Mouse (Mus musculus): ENCODE results near the gene Sik3.

Sik3 gene

DNA sequence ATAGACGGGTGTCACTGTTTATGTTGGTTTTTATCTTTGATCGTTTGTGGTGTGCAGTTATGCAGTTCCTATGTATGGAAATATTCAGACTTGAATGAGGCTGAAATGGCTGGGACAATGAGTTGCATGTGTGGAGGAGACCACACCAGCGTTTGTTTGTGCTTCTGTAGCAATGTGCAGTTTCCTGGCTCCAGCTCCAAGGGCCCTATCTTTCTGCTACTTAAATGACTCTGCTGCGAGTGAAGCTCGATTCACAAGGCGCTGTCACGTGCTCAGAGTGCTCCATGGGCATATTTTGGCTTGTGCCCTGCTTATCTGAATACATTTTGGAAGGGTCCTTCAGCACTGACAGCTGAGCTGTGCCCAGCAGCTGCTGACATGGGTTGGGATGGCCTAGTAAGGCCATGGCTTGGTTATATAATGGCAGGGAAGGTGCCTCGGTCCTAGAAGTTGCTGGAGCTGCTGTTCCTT lies 2.5 kb downstream of the Sik3 start:
- no peak for DNase-seq (ENCODE audit: extremely low spot score, low spot score)

DNA sequence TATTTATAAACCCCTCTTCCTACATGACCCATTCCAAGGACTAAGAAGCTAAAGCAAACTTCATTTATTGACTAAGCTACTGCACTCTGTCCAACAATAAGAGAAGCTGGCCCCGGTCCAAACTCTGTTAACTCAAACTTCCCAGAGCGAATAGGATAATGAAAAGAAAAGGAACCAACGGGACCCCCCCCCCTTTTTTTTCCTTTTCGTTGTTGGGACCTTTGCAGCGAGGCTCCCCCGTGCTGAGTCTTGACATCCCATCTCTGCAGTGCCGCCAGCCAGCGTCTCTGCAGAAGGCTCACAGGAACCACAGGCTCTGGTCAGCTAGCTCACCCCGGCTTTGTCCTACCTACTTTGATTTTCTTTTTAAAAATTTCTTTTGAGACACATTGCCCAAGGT lies 3.2 kb downstream of the Sik3 start:
- no peak for DNase-seq (ENCODE audit: extremely low spot score, low spot score)

DNA sequence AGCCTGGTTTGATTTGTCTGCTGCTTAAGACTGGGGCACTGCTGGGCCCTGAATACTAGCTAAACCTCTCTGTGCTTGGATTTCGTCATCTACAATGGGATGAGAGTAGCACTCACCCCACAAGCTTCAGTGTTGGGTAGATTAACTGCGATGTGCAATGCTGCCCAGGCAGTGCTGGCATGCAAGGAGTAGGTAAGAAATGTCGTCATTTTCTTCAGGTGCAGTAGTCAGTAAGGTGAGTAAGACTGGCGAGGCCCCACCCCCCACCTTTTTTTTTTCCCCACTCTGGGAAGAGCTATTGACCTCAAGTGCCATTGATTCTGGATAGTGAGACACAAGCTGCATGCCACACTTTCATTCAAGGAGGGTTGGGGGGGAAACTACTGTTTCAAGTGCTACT lies 3.8 kb downstream of the Sik3 start:
- no peak for DNase-seq (ENCODE audit: extremely low spot score, low spot score)

DNA sequence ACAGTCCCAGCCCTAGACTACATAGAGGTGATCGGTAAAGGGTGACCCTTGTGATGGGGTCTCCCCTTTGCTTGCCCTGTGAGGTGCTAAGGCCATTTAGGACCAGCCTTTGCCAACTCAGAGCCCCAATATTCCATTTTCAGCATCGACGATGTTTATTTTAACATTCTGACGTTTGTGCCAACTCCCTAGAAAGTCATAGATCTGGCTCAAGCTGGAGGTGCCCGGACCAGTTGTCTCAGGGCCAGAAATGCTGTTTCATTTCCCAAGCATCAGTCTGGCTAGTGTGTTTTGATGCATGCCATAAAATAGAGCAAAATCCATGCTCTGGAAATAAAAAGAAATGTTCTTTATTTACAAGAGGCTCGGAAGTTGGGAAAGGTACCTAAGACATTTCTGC lies 5.7 kb downstream of the Sik3 start:
- no peak for DNase-seq (ENCODE audit: extremely low spot score, low spot score)

DNA sequence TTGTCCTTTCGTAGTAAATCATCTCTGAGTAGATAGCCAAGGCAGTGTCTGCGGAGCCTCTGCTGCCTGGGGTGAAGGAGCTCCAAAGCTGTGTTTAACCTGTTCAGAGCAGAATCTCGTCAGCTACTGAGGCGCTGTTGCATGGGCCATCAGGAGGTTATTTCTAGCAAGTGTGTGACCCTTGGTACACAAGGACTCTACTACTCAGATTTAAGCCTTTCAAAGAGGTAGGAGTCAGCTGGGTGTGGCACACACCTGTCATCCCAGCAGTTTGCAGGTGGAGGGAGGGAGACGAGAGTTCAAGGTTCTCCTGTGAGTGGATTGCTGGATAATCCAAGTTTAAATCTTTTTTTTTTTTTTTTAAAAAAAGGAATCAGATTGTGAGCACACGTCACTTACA lies 7.4 kb downstream of the Sik3 start:
- DNase-seq (ENCODE audit: extremely low spot score, low spot score) = no peak

DNA sequence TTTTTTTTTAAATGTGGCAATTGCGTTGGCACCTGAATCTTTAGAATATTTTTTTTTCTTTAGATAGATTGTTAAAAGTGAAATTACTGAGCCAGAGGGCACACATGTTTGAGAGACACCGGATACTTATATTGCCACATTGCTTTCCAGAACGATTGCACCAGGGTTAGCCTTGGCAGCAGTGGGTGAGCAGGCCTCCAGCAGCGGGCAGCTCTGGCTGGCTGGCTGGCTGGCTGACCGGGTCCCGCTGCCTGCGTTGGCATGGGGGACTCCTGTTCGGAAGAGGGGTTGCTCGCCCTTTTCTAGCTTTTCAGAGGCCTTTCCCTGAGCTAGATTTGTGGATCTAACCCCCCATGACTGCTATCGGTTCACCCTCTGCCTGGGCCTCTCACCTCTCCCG lies 11.0 kb downstream of the Sik3 start:
- no peak for DNase-seq (ENCODE audit: extremely low spot score, low spot score)

DNA sequence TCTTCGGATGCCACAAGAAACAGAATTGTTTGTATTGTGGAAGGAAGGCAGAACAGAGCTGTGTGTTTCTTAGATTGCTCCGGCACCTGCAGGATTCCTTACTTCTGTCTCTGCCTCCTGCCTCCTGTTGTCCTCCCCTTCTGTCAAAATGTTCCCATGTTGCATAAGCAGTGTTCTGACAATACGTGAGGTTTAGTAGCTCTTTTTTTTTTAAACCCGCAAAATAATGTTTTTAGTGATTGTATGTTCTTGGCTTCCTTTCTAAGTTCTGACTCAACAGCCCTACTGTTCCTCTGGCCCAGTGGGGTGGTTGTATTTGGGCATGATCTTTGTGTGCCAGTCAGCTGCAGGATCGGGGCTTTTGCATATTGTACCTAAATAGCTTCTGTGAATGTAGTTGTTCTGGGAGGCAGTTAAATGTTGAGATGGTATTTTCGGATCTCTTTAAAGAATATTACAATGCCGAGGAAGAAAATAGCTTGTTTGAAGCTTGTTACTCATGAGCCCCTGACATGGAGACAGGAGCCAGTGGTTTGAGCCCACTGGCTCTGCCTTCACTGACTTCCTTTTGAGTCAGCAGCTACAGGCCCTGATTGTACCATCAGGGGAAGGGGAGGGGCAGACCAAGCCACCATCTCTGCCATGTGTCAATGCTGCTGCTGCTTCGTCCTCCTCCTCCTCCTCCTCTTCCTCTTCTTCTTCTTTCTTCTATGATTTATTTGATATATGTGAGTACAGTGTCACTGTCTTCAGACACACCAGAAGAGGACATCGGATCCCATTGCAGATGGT lies 13.6 kb downstream of the Sik3 start:
- no peak for DNase-seq (ENCODE audit: extremely low spot score, low spot score)

DNA sequence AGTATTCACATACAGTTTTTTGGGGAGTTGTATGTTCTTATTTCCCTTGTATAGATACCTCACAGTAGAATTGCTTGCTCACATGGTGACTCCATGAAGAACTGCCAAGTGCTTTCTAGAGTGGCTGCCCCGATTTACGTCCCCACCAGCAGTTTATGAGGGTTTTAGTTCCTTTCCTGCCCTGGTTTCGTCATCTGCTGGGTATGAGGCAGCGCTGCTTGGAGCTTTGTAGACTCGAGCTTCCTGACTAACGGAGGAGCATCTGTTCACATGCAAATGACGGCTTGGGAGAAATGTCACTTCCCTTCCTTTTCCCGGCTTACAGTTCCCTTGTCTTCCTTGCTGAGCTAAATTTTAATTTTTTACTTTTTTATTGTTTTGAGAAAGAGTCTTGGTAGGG lies 15.4 kb downstream of the Sik3 start:
- no peak for DNase-seq (ENCODE audit: extremely low spot score, low spot score)

DNA sequence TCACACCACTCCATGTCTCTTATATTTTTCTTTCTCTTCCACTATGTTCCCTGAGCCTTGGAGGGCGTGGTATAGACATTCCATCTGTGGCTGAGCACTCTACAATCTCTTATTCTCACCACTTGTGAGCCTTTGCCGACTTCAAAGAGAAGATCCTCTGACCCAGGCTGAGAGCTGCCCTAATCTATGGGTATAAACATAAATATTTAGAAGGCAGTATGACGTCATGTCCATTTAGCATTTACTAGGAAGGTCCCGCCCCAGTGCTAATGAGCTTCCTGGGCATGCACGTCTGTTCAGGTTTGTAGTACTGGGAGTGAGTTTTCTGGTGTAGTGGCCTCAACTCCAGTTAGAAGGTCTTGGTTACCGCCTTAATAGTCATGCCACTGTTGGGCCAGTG lies 16.9 kb downstream of the Sik3 start:
- DNase-seq (ENCODE audit: extremely low spot score, low spot score) = no peak

DNA sequence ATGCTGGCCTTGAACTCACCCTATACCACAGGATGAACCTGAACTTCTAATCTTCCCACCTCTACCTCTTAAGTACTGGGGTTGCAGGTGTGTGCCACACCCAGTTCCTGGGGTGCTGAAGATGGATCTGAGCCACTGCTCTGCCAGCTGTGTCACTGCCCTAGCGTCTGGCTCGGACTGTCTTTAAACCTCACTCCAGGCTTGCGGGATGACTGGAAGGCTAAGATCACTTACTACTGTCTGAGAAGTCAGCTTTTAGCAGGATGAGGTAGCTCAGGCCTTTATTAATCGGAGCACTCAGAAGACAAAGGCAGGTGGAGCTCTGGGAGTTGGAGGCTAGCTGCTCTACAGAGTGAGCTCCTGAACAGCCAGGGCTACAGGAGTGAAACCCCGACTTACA lies 17.6 kb downstream of the Sik3 start:
- DNase-seq (ENCODE audit: extremely low spot score, low spot score) = no peak

DNA sequence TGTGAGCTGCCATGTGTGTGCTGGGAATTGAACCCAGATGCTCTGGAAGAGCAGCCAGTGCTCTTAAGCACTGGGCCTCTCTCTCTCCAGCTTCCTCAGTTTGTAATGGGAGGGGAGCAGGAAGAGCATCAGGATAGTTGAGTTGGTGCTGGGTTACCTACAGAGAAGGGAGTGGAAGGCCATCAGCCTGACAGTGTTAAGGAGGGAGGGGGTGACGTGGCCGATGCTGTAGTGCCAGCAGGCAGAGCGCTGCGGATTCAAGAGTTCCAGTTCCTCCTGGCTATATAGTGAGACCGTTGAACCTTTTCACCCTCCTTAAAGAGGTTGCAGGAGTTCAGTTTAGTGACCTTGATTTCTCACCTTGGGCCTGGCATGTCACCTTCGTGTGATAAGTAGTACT lies 18.3 kb downstream of the Sik3 start:
- DNase-seq (ENCODE audit: extremely low spot score, low spot score) = no peak

DNA sequence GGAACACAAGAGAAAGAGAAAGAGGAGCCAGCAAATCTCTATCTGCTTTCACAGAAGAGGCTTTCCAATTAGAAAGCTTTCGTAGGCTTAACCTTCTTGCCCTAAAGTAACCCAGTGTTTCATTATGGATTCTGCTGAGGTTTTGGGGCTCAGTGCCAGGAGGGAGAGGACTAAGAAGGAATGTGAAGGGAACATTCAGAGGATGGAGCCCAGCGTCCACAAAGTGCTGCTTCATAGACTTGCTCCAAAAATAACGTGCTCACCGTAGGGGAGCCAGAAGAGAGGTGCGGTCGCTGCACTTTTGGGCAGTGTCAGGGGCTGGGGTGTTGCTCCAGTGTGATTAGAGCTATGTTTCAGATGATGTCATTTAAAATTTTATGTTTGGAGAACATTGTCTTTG lies 19.6 kb downstream of the Sik3 start:
- DNase-seq (ENCODE audit: extremely low spot score, low spot score) = no peak

DNA sequence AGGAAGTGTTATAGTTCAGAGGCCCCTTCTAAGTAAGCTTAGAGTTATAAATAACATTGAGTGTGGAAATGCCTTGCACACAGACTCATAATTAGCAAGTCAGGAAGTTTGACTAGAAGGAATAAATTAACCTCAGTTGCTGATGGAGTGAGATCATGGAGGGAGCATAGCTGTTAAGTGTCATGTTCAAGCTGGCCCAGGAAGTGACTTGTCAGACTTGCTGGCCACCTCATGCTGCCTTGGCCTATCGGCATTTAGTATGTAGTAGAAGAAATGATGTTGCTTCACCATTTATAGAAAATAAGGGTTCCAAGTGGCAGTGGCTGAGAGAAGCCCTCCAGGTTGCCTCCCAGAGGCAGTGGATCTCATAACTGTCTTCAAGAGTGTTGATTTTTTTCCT lies 20.4 kb downstream of the Sik3 start:
- no peak for DNase-seq (ENCODE audit: extremely low spot score, low spot score)

DNA sequence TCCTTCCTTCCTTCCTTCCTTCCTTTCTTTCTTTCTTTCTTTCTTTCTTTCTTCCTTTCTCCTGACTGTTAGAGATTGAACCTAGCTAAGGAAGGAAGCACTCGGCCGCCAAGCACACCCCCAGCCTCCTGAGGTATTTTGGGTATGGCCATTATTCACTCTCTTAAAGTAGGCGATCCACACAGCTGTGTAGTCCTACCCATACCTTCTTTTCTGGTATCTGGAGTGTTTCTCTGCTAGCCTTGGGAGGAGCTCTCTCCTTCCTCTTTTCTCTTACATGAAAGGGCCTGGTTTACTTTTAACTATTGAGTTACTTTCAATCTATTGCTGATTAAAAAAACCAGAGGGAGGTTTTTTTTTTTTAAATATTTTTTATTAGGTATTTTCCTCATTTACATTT lies 21.2 kb downstream of the Sik3 start:
- DNase-seq (ENCODE audit: extremely low spot score, low spot score) = no peak

DNA sequence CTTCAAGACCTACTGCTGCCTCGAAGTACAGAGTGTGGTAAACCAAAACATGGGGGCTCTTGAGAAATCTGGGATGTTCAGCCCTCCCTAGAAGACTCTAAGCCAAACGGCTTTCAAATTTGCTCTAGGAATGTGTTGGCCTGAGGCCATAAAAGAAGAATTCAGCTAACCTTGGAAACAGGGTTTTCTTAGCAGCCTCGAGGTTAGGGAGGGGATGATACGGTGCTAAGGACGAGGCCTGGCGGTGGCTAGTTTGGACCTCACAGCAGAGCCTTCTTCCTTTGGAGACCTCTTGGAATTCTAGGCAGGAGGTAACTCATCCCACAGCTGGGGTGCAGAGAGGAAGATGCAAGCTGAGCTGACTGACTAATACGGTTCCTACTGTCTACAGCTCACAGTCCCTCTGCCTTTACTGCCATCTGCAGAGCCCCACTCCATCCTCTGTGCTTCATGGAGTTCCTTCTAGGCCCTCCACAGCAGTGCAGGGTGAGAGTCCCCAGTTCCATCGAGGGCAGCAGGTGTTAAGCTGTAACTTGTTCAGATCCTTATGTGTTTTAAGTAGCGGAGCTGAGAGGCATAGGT lies 22.8 kb downstream of the Sik3 start:
- no peak for DNase-seq (ENCODE audit: extremely low spot score, low spot score)

DNA sequence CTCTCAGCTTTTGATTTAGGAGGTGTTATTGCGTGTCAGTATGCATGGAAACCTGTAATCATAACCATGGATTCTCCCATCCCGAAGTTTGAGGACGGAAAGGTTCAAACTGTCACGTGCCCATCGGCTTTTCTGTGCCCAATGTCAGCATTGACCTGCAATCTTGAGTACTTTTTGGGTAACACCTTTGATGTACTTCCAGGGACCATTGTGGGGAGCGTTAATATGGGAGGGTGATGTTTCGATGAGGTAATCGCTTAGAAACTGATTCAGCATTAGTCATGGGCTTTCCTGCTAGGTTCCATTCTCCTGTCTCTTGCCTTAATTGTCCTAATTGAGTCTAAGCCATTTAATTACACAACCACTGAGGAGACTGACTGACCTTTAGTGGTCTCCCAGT lies 24.3 kb downstream of the Sik3 start:
- DNase-seq (ENCODE audit: extremely low spot score, low spot score) = no peak

DNA sequence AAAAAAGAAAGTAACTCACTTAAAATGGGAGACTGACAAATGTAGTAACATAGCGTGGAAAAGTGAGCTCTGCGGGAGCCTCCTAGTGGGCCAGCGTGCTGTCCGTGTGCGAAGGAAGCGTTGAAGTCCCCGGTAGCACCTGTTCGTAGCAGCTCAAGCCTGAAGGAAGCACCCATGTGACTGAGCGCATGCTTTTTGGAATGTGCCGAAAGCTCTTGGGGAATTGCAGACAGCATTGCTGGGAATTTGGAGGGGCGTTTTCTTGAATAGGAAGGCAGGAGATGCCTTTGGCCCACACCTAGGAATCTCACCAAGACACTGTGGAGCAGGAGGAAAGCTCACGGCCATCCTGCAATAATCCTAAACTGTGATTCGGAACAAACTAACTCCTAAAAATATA lies 26.2 kb downstream of the Sik3 start:
- no peak for DNase-seq (ENCODE audit: extremely low spot score, low spot score)

DNA sequence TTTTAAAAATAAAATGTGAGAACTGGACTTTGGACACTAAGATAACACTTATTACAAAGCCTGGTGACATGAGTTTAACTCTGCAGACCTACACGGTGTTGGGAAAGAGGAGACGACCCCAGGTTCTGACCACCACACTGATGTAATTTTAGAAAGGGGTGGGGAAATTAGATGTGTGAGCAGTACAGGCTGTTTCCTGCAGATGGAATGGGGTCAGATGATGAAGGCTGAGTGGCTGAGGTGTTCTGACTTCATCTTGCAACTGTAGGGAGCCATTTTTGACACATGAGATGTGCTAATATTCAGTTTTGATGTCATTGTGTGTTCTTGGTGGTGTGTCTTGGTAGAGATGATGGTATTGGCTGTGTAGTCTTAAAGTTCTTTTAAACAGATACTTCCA lies 28.6 kb downstream of the Sik3 start:
- DNase-seq (ENCODE audit: extremely low spot score, low spot score) = no peak

DNA sequence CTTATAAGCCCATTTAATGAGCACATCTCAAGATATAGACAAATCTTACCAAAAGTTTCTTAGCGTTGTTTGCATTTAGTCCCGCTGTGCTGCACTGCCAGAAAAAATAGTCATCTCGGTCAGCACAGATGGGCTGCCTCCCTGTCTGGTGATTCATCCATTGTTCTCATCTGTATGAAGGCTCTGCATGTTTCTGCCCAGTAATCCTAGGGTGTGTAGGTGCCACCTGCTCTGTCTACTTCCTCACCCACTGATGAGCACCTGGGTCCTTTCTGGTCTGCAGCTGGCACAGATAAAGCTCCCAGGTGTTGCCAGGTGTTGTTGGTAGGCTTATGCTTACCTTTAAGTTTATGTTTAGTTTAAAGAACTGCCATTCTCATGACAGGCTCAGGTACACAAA lies 29.8 kb downstream of the Sik3 start:
- no peak for DNase-seq (ENCODE audit: extremely low spot score, low spot score)

DNA sequence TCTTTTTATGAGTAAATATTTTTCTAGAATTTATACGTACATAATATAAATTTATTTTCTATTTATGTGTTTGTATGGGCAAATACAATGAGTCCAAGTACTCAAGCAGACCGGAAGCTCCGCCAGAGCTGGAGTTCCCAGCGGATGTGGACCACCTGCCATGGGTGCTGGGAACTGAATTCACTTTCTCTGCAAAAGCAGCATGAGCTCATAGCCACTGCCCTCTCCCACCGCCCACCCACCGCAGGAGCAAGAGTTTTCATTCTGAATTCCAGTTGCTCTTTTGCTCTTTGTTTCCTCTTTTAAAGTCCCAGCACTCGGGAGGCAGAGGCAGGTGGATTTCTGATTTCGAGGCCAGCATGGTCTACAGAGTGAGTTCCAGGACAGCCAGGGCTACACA lies 31.0 kb downstream of the Sik3 start:
- DNase-seq (ENCODE audit: extremely low spot score, low spot score) = no peak

DNA sequence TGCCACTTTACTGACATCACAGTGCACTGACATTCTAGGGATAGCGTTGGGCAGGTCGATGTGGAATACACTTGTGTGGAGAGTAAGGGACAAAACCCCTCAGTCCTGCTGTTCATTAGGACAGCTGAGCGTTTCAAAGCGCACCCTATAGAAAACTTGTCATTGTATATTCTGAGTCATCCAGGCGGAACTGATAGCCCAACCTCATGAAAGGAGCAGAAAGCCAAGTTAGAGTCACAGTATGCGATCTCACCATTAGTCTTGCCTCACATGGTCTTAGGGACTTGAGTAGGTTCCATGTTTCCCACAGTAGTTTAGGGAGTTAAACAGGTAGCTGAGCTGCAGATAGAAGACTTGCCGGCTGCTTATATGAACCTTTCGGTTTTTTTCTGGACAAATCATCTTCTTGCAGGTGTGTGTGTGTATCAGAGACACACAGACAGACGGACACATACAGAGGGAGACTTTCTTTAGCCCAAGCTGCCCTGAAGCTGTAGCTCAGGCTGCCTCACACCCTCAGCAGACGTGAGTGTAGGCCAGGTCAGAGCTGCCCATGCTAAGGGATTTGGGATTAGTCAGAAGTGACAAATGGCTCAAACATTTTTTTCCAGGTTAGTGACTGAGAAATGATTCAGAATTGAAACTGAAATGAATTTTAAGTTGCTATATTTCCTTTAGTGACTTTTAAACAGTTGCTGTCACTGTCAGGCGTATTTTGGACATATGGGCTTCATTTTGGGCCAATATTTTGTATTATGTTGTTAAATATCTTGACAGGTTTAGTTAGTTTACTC lies 34.3 kb downstream of the Sik3 start:
- no peak for DNase-seq (ENCODE audit: extremely low spot score, low spot score)

DNA sequence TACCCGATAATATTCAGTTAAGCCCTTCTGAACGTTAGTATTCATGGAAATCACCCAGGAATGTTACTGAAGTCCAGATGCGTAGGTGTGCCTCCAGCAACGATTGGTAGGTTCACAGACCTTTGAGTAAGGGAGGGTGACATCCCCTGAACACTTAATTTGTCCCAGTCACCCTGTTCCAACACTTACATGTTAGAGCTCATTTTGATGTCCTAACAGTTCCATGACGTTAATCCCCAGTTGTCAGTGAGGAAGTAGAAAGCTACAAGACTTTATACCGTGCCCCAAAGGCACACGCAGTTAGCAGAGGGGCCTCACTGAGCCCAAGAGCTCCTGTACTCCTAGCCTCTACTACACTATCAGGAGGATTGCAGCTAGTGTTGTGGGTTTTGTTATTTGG lies 36.9 kb downstream of the Sik3 start:
- no peak for DNase-seq (ENCODE audit: extremely low spot score, low spot score)

DNA sequence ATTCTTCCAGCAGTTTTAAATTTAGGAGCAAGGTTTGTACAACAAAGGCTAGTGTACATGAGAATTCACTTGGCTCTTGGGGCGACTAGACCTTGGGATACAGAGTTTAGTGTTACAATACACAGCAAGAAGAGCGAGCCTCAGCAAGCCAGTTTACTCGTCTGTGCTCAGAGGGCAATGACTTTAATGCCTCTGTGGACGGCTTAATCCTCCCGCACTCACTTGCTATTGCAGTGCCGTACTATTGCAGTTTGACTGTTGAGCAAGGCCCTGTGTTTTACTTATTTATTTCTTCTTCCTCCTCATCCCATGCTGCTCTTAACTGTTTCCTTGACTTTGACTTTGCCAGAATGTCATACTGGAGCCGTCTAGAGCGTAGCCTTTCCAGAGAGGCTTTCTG lies 37.6 kb downstream of the Sik3 start:
- DNase-seq (ENCODE audit: extremely low spot score, low spot score) = no peak
